Mouse (Mus musculus) kidney, adult 2 months (tissue): ENCODE results near the gene Chd4. TPM values are rescaled to one million over a fixed set of nuclear protein-coding genes. Genes with fewer than 3 reads are reported as not detected.

Source experiments
- DNase-seq: peaks from one replicate; pipeline ENCODE4 v3.0.0; 2021
- H3K27ac ChIP-seq: fragments of 200-500 bp; 2 replicates; pipeline ENCODE4 v1.5.1; 2012; ENCODE audit warnings: low read depth, low read length, control low read depth, inconsistent platforms; ENCODE audit not compliant: insufficient read depth
- H3K27me3 ChIP-seq: fragments of 200-500 bp; replicated peaks from 2 replicates; pipeline ENCODE4 v1.6.1; 2012; ENCODE audit warnings: mild to moderate bottlenecking, moderate library complexity, low read length, inconsistent platforms; ENCODE audit not compliant: control insufficient read depth, insufficient read depth
- H3K36me3 ChIP-seq: fragments of 200-500 bp; 2 replicates; pipeline ENCODE4 v1.6.1; 2012; ENCODE audit warnings: mild to moderate bottlenecking, moderate library complexity, low read length, inconsistent platforms; ENCODE audit not compliant: control insufficient read depth, insufficient read depth
- H3K4me1 ChIP-seq: fragments of 200-500 bp; 2 replicates; pipeline ENCODE4 v1.6.1; 2011; ENCODE audit warnings: low read length; ENCODE audit not compliant: control insufficient read depth, insufficient read depth
- H3K4me3 ChIP-seq: fragments of 200-500 bp; 2 replicates; pipeline ENCODE4 v1.5.1; 2011; ENCODE audit warnings: mild to moderate bottlenecking, low read depth, low read length, control low read depth; ENCODE audit not compliant: insufficient read depth
- CTCF ChIP-seq: fragments of 200-500 bp; conservative IDR thresholded peaks from 2 replicates; pipeline ENCODE4 v1.5.1; 2011; ENCODE audit warnings: low read depth, mild to moderate bottlenecking, control low read depth, low read length, moderate library complexity, mixed read lengths; ENCODE audit not compliant: insufficient read depth, insufficient read length
- POLR2A ChIP-seq: fragments of 200-500 bp; IDR thresholded peaks from one replicate; pipeline ENCODE4 v1.6.1; 2011; ENCODE audit warnings: low read depth, low read length, control low read depth
- WGBS: fragments of 180-500 bp; shearing (Covaris S2); methylation state at CpG from one replicate; pipeline ENCODE4 v1.1.7; 2018; 5-methylcytosine and 5-hydroxymethylcytosine counted together
- polyA plus RNA-seq: library from polyadenylated mRNA; depleted of rRNA; stranded (reverse); fragments of >200 nt; gene quantifications from 2 replicates; pipeline ENCODE4 v1.2.3, GENCODE M21; 2012

Gene Chd4
- polyA plus RNA-seq, 1 experiment, result 43.6 TPM

DNA sequence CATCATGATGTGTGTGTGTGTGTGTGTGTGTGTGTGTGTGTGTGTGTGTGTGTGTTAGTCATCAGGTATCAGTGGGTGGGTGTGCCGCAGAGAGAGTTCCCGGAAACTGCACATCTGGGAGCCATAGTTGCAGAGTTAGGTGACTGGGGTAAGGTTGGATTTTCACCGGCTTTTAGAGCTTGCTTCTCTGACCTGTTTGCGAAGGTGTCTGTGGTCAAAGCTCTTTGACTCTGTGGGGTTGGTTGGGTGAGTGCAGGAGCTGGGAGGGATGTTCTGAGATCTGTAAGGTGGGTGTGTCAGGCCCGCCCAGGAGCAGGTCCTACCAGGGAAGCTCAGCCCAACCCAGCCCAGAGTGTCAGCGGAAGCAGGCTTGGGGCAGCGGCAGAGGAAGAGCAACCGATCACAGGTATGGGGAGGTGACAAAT, 28.2 kb upstream of the Chd4 start, which contains the start of gene Lpar5:
Gene Lpar5, plus strand, starts transcription at position 350 of the 425 bp plus-strand sequence.
- no peak within 1 kb of the TSS for H3K4me3 ChIP-seq
- WGBS, result 64% methylated on average over 8 of the region's 8 CpGs

DNA sequence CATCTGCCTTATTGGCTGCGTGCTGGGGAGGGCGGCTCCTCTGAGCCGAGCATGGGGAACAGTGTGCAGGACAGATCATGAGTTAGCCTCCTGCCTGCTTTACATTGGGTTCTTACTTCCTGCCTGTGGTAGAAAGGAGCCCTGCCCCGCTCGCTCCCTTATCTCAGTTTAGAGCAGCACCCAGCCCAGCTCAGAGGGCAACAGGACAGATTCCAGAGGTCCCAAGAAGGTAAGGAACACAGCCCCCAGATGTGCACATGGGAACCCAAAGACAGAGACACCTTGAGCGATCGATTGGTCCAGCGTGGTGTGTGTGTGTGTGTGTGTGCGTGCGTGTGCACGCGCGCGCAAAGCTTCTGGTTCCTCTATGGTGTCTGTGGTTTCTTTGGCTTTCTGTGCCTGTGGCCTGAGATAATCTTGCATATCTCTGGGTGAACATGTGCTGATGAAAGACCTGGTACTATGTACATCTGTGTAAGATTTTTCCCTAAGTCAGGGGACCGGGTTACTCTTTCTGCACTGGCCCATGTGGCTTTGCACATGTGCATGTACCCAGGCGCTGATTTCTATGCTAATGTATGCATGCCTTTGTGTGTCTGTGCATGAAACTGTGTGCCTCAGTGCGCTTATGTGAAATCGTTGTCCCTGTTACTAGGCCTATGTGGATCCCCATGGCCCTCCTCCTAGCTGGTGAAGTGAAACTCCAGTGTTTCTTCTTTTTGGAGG, 24.4 kb upstream of the Chd4 start:
- WGBS, result 84% methylated on average over 18 of the region's 18 CpGs
- Histone ChIP-seq H3K27ac (no peak overlapping the region), H3K36me3 (no peaks in the 10 kb centered on the region), H3K27me3 (no peaks in the 10 kb centered on the region), H3K4me3 (no peak overlapping the region), H3K4me1 (no peaks in the 10 kb centered on the region)
- TF ChIP-seq POLR2A (no peak), CTCF (no peak)
- DNase-seq, result peak; percentile 19

More for the DNA sequence above, 28.2 kb upstream of the Chd4 start, which contains the start of gene Lpar5:
- Histone ChIP-seq H3K27ac (no peak within 1 kb of the TSS), H3K4me1 (no peaks in the 10 kb centered on the region), H3K27me3 (no peaks in the 10 kb centered on the region), H3K36me3 (no peaks in the 10 kb centered on the region)
- TF ChIP-seq POLR2A (no peak), CTCF (no peak)
- no peak for DNase-seq

- no peak overlapping the region for H3K27ac ChIP-seq
- no peaks in the 10 kb centered on the region for H3K4me1 ChIP-seq
- H3K27me3 ChIP-seq, result no peaks in the 10 kb centered on the region
- no peak overlapping the region; the same call in 1 of the 2 replicates for H3K4me3 ChIP-seq
- peak; percentile 16 for DNase-seq
- no peaks in the 10 kb centered on the region for H3K36me3 ChIP-seq
- 29% methylated on average over 2 of the region's 2 CpGs for WGBS
- no peak for TF ChIP-seq CTCF
- no peak for TF ChIP-seq POLR2A
These were observed 23.9 kb upstream of the Chd4 start for GRCm38 (mm10) chr6:125071896-125072279.

- H3K27me3 ChIP-seq, result no peaks in the 10 kb centered on the region
- no peaks in the 10 kb centered on the region for H3K36me3 ChIP-seq
- H3K4me1 ChIP-seq, result no peaks in the 10 kb centered on the region
- no peak overlapping the region for H3K27ac ChIP-seq
- WGBS, result 67% methylated on average over 8 of the region's 8 CpGs
- H3K4me3 ChIP-seq, result no peak overlapping the region
- no peak for DNase-seq
- TF ChIP-seq CTCF, result no peak
- TF ChIP-seq POLR2A, result no peak
These were observed 22.0 kb upstream of the Chd4 start for GRCm38 (mm10) chr6:125073825-125074224.

DNA sequence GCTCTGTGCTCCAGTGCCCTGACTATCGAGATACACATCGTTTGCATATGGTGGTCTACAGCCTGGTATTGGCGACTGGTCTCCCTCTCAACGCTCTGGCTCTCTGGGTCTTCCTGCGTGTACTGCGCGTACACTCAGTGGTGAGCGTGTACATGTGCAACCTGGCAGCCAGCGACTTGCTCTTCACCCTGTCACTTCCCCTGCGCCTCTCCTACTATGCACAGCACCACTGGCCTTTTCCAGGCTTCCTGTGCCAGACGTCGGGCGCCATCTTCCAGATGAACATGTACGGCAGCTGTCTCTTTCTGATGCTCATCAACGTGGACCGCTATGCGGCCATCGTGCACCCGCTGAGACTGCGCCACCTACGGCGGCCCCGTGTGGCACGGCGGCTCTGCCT, 14.4 kb upstream of the Chd4 start:
- Histone ChIP-seq H3K4me3 (peak overlapping the region; percentile 40; the same call in 1 of the 2 replicates), H3K27me3 (no peaks in the 10 kb centered on the region), H3K4me1 (no peaks in the 10 kb centered on the region), H3K27ac (no peak overlapping the region), H3K36me3 (no peaks in the 10 kb centered on the region)
- DNase-seq, result no peak
- whole genome bisulfite sequencing, result 26% methylated on average over 25 of the region's 25 CpGs
- TF ChIP-seq CTCF (no peak), POLR2A (no peak)

- Histone ChIP-seq H3K27me3 (no peaks in the 10 kb centered on the region), H3K27ac (no peak overlapping the region), H3K36me3 (no peaks in the 10 kb centered on the region), H3K4me3 (peak overlapping the region; percentile 40; the same call in 1 of the 2 replicates), H3K4me1 (no peaks in the 10 kb centered on the region)
- peak; percentile 95 for DNase-seq
- TF ChIP-seq POLR2A (no peak), CTCF (peak; percentile 93)
- 25% methylated on average over 45 of the region's 45 CpGs for WGBS
These were observed 13.8 kb upstream of the Chd4 start for GRCm38 (mm10) chr6:125081797-125082560.

DNA sequence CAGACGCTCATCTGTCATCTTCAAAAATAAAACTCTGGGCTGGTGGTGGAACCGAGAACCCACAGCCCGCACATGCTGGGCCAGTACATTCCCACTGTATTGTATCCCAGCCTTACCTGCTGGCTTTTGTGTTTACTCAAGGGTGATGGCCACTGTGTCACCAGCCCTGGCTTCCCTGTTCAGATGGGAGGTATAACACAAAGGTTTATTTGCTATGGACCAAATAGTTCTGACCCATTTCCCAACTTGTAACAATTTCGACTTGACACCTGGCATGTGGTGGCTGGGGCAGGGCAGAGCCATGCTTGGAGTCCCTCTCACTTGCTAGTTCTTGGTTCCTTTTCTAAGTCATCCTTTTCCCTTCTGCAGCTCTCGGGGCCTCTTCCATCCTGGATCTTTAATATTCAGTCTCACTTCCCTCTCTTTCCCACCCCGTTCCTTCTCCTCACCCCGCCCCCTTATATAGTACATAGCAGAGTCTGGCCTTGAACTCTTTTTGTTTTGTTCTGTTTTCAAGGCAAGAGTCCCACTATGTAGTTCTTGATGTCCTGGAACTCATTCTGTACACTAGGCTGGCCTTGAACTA, 12.9 kb upstream of the Chd4 start:
- WGBS, result 94% methylated on average over 7 of the region's 7 CpGs

More for the DNA sequence above, 12.9 kb upstream of the Chd4 start:
- no peaks in the 10 kb centered on the region for H3K27me3 ChIP-seq
- peaks cover under 1% of the 10 kb centered on the region; the same call in 1 of the 2 replicates for H3K4me1 ChIP-seq
- H3K27ac ChIP-seq, result no peak overlapping the region
- DNase-seq, result no peak
- H3K4me3 ChIP-seq, result no peak overlapping the region
- H3K36me3 ChIP-seq, result no peaks in the 10 kb centered on the region
- TF ChIP-seq POLR2A, result no peak
- no peak for TF ChIP-seq CTCF
